Mouse (Mus musculus) G1E (cell line): ENCODE measurements at regions not wholly inside any gene's neighbourhood (a gene's known extent, or its start where the extent isn't known, plus 50 kb on each side); places are given as distances from the start of the nearest gene placed in this dataset.

ENCODE experiments used
- CTCF ChIP-seq: IDR thresholded peaks from 2 replicates; pipeline ENCODE4 v1.5.1; 2012; ENCODE audit warnings: low read depth, low read length, inconsistent platforms, mixed read lengths
- GATA1 ChIP-seq: IDR thresholded peaks from 2 replicates; pipeline ENCODE4 v1.6.1; 2012; ENCODE audit warnings: borderline replicate concordance, low read length, inconsistent platforms, mixed read lengths
- POLR2AphosphoS5 ChIP-seq: IDR thresholded peaks from 2 replicates; pipeline ENCODE4 v1.6.1; 2012; ENCODE audit warnings: low read depth, low read length, inconsistent platforms; ENCODE audit not compliant: insufficient replicate concordance

GRCm38 (mm10) chr8:12078679-12079566, 199.7 kb upstream of the A230072I06Rik start:
- TF ChIP-seq CTCF: no peak
- TF ChIP-seq GATA1: no peak
- TF ChIP-seq POLR2AphosphoS5: no peak
